Mouse (Mus musculus) thymus, adult 2 months (tissue): ENCODE data around the gene Cldn24. TPM values are rescaled to one million over a fixed set of nuclear protein-coding genes. Genes with fewer than 3 reads are reported as not detected.

Source experiments
- DNase-seq: peaks from one replicate; pipeline ENCODE4 v3.0.0; 2021
- H3K27ac ChIP-seq: fragments of 200-500 bp; 2 replicates; pipeline ENCODE4 v1.5.1; 2012; ENCODE audit warnings: low read length, control low read depth; ENCODE audit not compliant: control insufficient read depth, insufficient read depth
- H3K27me3 ChIP-seq: fragments of 200-500 bp; 2 replicates; pipeline ENCODE4 v1.6.1; 2012; ENCODE audit warnings: mild to moderate bottlenecking, low read length, moderate library complexity, mixed read lengths; ENCODE audit not compliant: control insufficient read depth, insufficient read depth
- H3K36me3 ChIP-seq: fragments of 200-500 bp; 2 replicates; pipeline ENCODE4 v1.6.1; 2012; ENCODE audit warnings: mild to moderate bottlenecking, low read length, moderate library complexity; ENCODE audit not compliant: control insufficient read depth, insufficient read depth
- H3K4me1 ChIP-seq: fragments of 200-500 bp; replicated peaks from 2 replicates; pipeline ENCODE4 v1.6.1; 2012; ENCODE audit warnings: low read length; ENCODE audit not compliant: control insufficient read depth, insufficient read depth
- H3K4me3 ChIP-seq: fragments of 200-500 bp; 2 replicates; pipeline ENCODE4 v1.5.1; 2012; ENCODE audit warnings: mild to moderate bottlenecking, low read length, control low read depth, moderate library complexity; ENCODE audit not compliant: control insufficient read depth, insufficient read depth
- CTCF ChIP-seq: fragments of 200-500 bp; IDR thresholded peaks from 2 replicates; pipeline ENCODE4 v1.5.1; 2012; ENCODE audit warnings: mild to moderate bottlenecking, control low read depth, low read length, moderate library complexity, borderline replicate concordance; ENCODE audit not compliant: control insufficient read depth, poor library complexity, insufficient read depth; ENCODE audit errors: extremely low read depth
- POLR2A ChIP-seq: fragments of 200-500 bp; IDR thresholded peaks from 2 replicates; pipeline ENCODE4 v1.6.1; 2012; ENCODE audit warnings: mild to moderate bottlenecking, low read length, control low read depth, moderate library complexity; ENCODE audit not compliant: control insufficient read depth, poor library complexity, insufficient read depth; ENCODE audit errors: extremely low read depth
- WGBS: fragments of 180-500 bp; shearing (Covaris S2); methylation state at CpG from one replicate; pipeline ENCODE4 v1.1.7; 2018; 5-methylcytosine and 5-hydroxymethylcytosine counted together
- polyA plus RNA-seq: library from polyadenylated mRNA; depleted of rRNA; stranded (reverse); fragments of >200 nt; gene quantifications from 2 replicates; pipeline ENCODE4 v1.2.3, GENCODE M21; 2012

Gene Cldn24
- polyA plus RNA-seq, 1 experiment = not detected

- Histone ChIP-seq H3K27me3 (no peaks in the 10 kb centered on the region), H3K27ac (no peak overlapping the region), H3K36me3 (no peaks in the 10 kb centered on the region), H3K4me3 (no peak overlapping the region), H3K4me1 (no peaks in the 10 kb centered on the region)
- DNase-seq = no peak
- no peak for TF ChIP-seq POLR2A
- TF ChIP-seq CTCF = no peak
- WGBS = 95% methylated on average over 7 of the region's 7 CpGs
Observed at GRCm38 (mm10) chr8:47784436-47784835, 37.5 kb upstream of the Cldn24 start.

GRCm38 (mm10) chr8:47786323-47786722 is 35.6 kb upstream of the Cldn24 start:
- Histone ChIP-seq H3K27me3 (no peaks in the 10 kb centered on the region), H3K27ac (no peak overlapping the region), H3K36me3 (no peaks in the 10 kb centered on the region), H3K4me3 (no peak overlapping the region), H3K4me1 (no peaks in the 10 kb centered on the region)
- 94% methylated on average over 15 of the region's 15 CpGs for WGBS
- no peak for DNase-seq
- TF ChIP-seq CTCF (no peak), POLR2A (no peak)

GRCm38 (mm10) chr8:47787705-47788104 is 34.2 kb upstream of the Cldn24 start:
- Histone ChIP-seq H3K36me3 (no peaks in the 10 kb centered on the region), H3K4me1 (no peaks in the 10 kb centered on the region), H3K27me3 (no peaks in the 10 kb centered on the region), H3K4me3 (no peak overlapping the region), H3K27ac (no peak overlapping the region)
- no peak for DNase-seq
- TF ChIP-seq CTCF (no peak), POLR2A (no peak)
- WGBS = 67% methylated on average over 10 of the region's 10 CpGs

- WGBS = 91% methylated on average over 9 of the region's 9 CpGs
Observed at GRCm38 (mm10) chr8:47791986-47792385, 30.0 kb upstream of the Cldn24 start.

GRCm38 (mm10) chr8:47799438-47799837 is 22.5 kb upstream of the Cldn24 start:
- no peak for DNase-seq
- H3K27ac ChIP-seq = no peak overlapping the region
- H3K4me3 ChIP-seq = no peak overlapping the region
- 70% methylated on average over 6 of the region's 6 CpGs for WGBS
- no peaks in the 10 kb centered on the region for H3K4me1 ChIP-seq
- no peaks in the 10 kb centered on the region for H3K36me3 ChIP-seq
- H3K27me3 ChIP-seq = no peaks in the 10 kb centered on the region
- TF ChIP-seq CTCF (no peak), POLR2A (no peak)

More at GRCm38 (mm10) chr8:47791986-47792385, 30.0 kb upstream of the Cldn24 start:
- Histone ChIP-seq H3K4me3 (no peak overlapping the region), H3K36me3 (no peaks in the 10 kb centered on the region), H3K4me1 (no peaks in the 10 kb centered on the region), H3K27ac (no peak overlapping the region), H3K27me3 (no peaks in the 10 kb centered on the region)
- DNase-seq = no peak
- TF ChIP-seq CTCF (no peak), POLR2A (no peak)

- Histone ChIP-seq H3K36me3 (no peaks in the 10 kb centered on the region), H3K27me3 (no peaks in the 10 kb centered on the region), H3K27ac (no peak overlapping the region), H3K4me3 (no peak overlapping the region), H3K4me1 (no peaks in the 10 kb centered on the region)
- TF ChIP-seq CTCF (no peak), POLR2A (no peak)
- DNase-seq = no peak
- WGBS = 93% methylated on average over 2 of the region's 2 CpGs
Observed at GRCm38 (mm10) chr8:47802349-47802748, 19.6 kb upstream of the Cldn24 start.

- TF ChIP-seq POLR2A = no peak
- no peak for TF ChIP-seq CTCF
- H3K36me3 ChIP-seq = no peaks in the 10 kb centered on the region
- no peak overlapping the region for H3K4me3 ChIP-seq
- no peaks in the 10 kb centered on the region for H3K27me3 ChIP-seq
- no peak for DNase-seq
- no peak overlapping the region for H3K27ac ChIP-seq
- no peaks in the 10 kb centered on the region for H3K4me1 ChIP-seq
- 97% methylated on average over 1 of the region's 1 CpGs for WGBS
Observed at GRCm38 (mm10) chr8:47804262-47804661, 17.7 kb upstream of the Cldn24 start.
